Mouse (Mus musculus) liver, embryonic 11.5 days (tissue): Measurements from ENCODE around the gene Pglyrp3. TPM values are rescaled to one million over a fixed set of nuclear protein-coding genes. Genes with fewer than 3 reads are reported as not detected.

ENCODE experiments used
- microRNA-seq: library from miRNA; unstranded; fragments of <30 nt; microRNA quantifications from one replicate; pipeline ENCODE4, GENCODE M21; 2017; ENCODE audit warnings: borderline number of aligned reads
- polyA plus RNA-seq: library from polyadenylated mRNA; unstranded; fragments of >200 nt; fragmentation: Nextera tagmentation; extraction: Ambion mirVana; gene quantifications from 2 replicates; pipeline ENCODE4 v1.2.1, GENCODE M21; 2014

Gene Pglyrp3
- polyA plus RNA-seq, 1 experiment from 2014 or later: not detected

Small RNA genes within 50 kb of the gene (microRNA-seq; reads per million reads assigned to microRNA genes)
- not detected for gene Gm23697
- gene Gm25145: not detected

Other genes starting within 250 kb of the Pglyrp3 start
- gene Lor, start 68.6 kb downstream of the Pglyrp3 start, polyA plus RNA-seq: 0.79 and 0.90 TPM in 2 replicates
- not detected in 2 replicates for gene Prr9, start 109.4 kb downstream of the Pglyrp3 start, polyA plus RNA-seq
- gene Lelp1, start 128.2 kb downstream of the Pglyrp3 start, polyA plus RNA-seq: not detected in 2 replicates
- gene Sprr2a1, start 201.2 kb downstream of the Pglyrp3 start, polyA plus RNA-seq: not detected in 2 replicates
- gene Sprr2a2, start 201.3 kb downstream of the Pglyrp3 start, polyA plus RNA-seq: 1.1 TPM in 1 of 2 replicates, not detected in the other